Mouse (Mus musculus) liver, postnatal 0 days (tissue): ENCODE data around the gene Mrpl17. TPM values are rescaled to one million over a fixed set of nuclear protein-coding genes. Genes with fewer than 3 reads are reported as not detected.
A peak's percentile ranks its signal among the peaks of the same experiment; 100 is the strongest.

Experiments
- ATAC-seq: fragments of 200-750 bp; cut with Nextera tagmentation; 2 replicates; pipeline ENCODE4 v1.8.0; 2017; ENCODE audit warnings: mild to moderate bottlenecking, moderate library complexity
- DNase-seq: peaks from one replicate; pipeline ENCODE4 v3.0.0-alpha.2; 2016
- H3K27ac ChIP-seq: fragments of 300-500 bp; sonication (generic); 2 replicates; pipeline ENCODE4 v1.5.1; 2014; ENCODE audit warnings: antibody characterized with exemption, moderate library complexity, mild to moderate bottlenecking, low read depth
- H3K27me3 ChIP-seq: fragments of 300-500 bp; sonication (generic); 2 replicates; pipeline ENCODE4 v1.6.1; 2014; ENCODE audit warnings: low read length, control low read depth, mixed read lengths; ENCODE audit not compliant: insufficient read depth
- H3K36me3 ChIP-seq: fragments of 300-500 bp; sonication (generic); replicated peaks from 2 replicates; pipeline ENCODE4 v1.6.1; 2014; ENCODE audit warnings: mild to moderate bottlenecking, control low read depth, low read length, moderate library complexity, mixed read lengths; ENCODE audit not compliant: insufficient read depth
- H3K4me1 ChIP-seq: fragments of 300-500 bp; sonication (generic); 2 replicates; pipeline ENCODE4 v1.6.1; 2014; ENCODE audit warnings: antibody characterized with exemption, mild to moderate bottlenecking, control low read depth; ENCODE audit not compliant: insufficient read depth
- H3K4me2 ChIP-seq: fragments of 300-500 bp; sonication (generic); 2 replicates; pipeline ENCODE4 v1.6.1; 2014; ENCODE audit warnings: low read depth, mild to moderate bottlenecking, low read length, moderate library complexity, mixed read lengths
- H3K4me3 ChIP-seq: fragments of 300-500 bp; sonication (generic); 2 replicates; pipeline ENCODE4 v1.5.1; 2014; ENCODE audit warnings: low read depth, low read length
- H3K9ac ChIP-seq: fragments of 300-500 bp; sonication (generic); replicated peaks from 2 replicates; pipeline ENCODE4 v1.6.1; 2014; ENCODE audit warnings: mild to moderate bottlenecking, moderate library complexity
- H3K9me3 ChIP-seq: fragments of 300-500 bp; sonication (generic); 2 replicates; pipeline ENCODE4 v1.6.1; 2016; ENCODE audit warnings: mild to moderate bottlenecking, control low read depth, low read length, mixed read lengths
- CTCF ChIP-seq: sonication (generic); IDR thresholded peaks from 2 replicates; pipeline ENCODE4 v1.5.1; 2016; ENCODE audit warnings: antibody characterized with exemption, low read depth
- EP300 ChIP-seq: IDR thresholded peaks from 2 replicates; pipeline ENCODE4 v1.6.1; 2016; ENCODE audit warnings: antibody characterized with exemption, low read depth, mild to moderate bottlenecking
- WGBS: fragments of 180-500 bp; shearing (Covaris S2); extraction: QIAGEN DNeasy Blood & Tissue Kit; methylation state at CpG from one replicate; pipeline ENCODE4 v1.1.7; 2014; ENCODE audit not compliant: insufficient replicate concordance; 5-methylcytosine and 5-hydroxymethylcytosine counted together
- polyA plus RNA-seq: library from polyadenylated mRNA; unstranded; fragments of >200 nt; fragmentation: Nextera tagmentation; extraction: Ambion mirVana; gene quantifications from 2 replicates; pipeline ENCODE4 v1.2.1, GENCODE M21; 2015

The Mrpl17 gene
- polyA plus RNA-seq, 1 experiment from 2014 or later: 416 TPM

GRCm38 (mm10) chr7:105777797-105778552, 32.9 kb downstream of the Mrpl17 start:
- H3K4me1 ChIP-seq: peaks cover 15% of the 10 kb centered on the region
- 36% methylated on average over 13 of the region's 13 CpGs for WGBS
- TF ChIP-seq CTCF: no peak
- TF ChIP-seq EP300: no peak
- 0 out of 2 replicates have a peak, but pooled peaks cover 2% of the 10 kb centered on the region for H3K27me3 ChIP-seq
- peak; percentile 58 for ATAC-seq
- no peak for DNase-seq
- H3K9me3 ChIP-seq: no peaks in the 10 kb centered on the region
- no peak overlapping the region for H3K4me3 ChIP-seq
- peak overlapping the region; percentile 32; the same call in 1 of the 2 replicates for H3K4me2 ChIP-seq
- H3K27ac ChIP-seq: peak overlapping the region; percentile 59
- no peaks in the 10 kb centered on the region for H3K36me3 ChIP-seq
- no peak overlapping the region for H3K9ac ChIP-seq

GRCm38 (mm10) chr7:105777316-105777715, 33.6 kb downstream of the Mrpl17 start:
- TF ChIP-seq CTCF (no peak), EP300 (no peak)
- Histone ChIP-seq H3K9ac (no peak overlapping the region), H3K9me3 (no peaks in the 10 kb centered on the region), H3K36me3 (no peaks in the 10 kb centered on the region), H3K4me1 (peaks cover 15% of the 10 kb centered on the region), H3K27ac (no peak overlapping the region), H3K4me3 (no peak overlapping the region), H3K4me2 (no peak overlapping the region), H3K27me3 (no peaks in the 10 kb centered on the region)
- 76% methylated on average over 1 of the region's 1 CpGs for WGBS
- DNase-seq (no peak), ATAC-seq (no peak)

DNA sequence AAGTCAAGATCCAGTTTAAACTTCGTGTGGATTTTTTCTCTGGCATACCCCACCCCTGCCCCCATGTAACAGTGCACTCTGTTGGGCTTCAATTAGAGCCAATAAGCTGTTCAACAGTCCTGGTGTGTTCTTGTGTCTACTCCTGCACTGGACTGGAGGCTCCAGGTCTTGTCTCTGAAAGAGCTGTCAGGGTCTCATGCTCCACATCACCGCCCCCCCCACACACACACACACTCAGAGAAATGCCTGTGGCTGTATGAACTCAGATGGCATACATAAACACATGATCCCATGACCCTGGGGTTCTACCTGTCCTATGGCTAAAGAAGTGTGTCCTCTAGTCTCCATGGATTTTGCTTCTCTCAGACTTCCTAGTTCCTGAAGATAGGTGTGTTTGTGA, 34.9 kb downstream of the Mrpl17 start:
- ATAC-seq: no peak
- Histone ChIP-seq H3K9ac (no peak overlapping the region), H3K4me1 (peaks cover 15% of the 10 kb centered on the region), H3K27me3 (no peaks in the 10 kb centered on the region), H3K4me3 (no peak overlapping the region), H3K9me3 (no peaks in the 10 kb centered on the region), H3K27ac (no peak overlapping the region), H3K36me3 (no peaks in the 10 kb centered on the region), H3K4me2 (no peak overlapping the region)
- no peak for TF ChIP-seq EP300
- TF ChIP-seq CTCF: no peak
- no peak for DNase-seq
- 68% methylated on average over 2 of the region's 2 CpGs for WGBS

- no peak for ATAC-seq
- no peak overlapping the region for H3K9ac ChIP-seq
- WGBS: 53% methylated on average over 8 of the region's 8 CpGs
- H3K27me3 ChIP-seq: no peaks in the 10 kb centered on the region
- H3K4me2 ChIP-seq: no peak overlapping the region
- DNase-seq: no peak
- H3K9me3 ChIP-seq: no peaks in the 10 kb centered on the region
- TF ChIP-seq EP300 (no peak), CTCF (no peak)
- H3K27ac ChIP-seq: no peak overlapping the region
- no peak overlapping the region for H3K4me3 ChIP-seq
- peaks cover 26% of the 10 kb centered on the region for H3K4me1 ChIP-seq
- H3K36me3 ChIP-seq: no peaks in the 10 kb centered on the region
Measured at GRCm38 (mm10) chr7:105774661-105775060, 36.2 kb downstream of the Mrpl17 start.

DNA sequence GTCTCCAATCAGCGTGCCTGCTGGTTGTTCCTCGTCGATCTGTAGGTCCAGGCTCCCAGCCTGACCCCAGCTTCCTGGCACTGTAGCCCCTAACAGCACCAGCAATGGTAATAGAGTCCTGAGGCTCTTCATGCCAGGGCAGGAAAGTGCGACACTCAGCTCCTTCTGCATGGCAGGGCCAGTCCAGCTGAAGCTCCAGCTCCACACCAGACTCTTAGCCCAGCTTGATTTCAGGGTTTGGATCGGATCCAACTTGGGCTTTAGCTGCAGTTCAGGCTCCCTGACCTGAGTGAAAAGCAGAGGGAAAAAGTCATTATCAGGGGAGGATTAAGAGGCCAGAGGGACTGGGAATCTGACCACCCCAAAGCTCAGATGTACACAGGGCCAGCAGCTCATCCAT, 37.9 kb downstream of the Mrpl17 start:
- WGBS: 71% methylated on average over 5 of the region's 5 CpGs
- Histone ChIP-seq H3K4me1 (peaks cover 16% of the 10 kb centered on the region), H3K36me3 (no peaks in the 10 kb centered on the region), H3K9me3 (no peaks in the 10 kb centered on the region), H3K4me2 (no peak overlapping the region), H3K27ac (no peak overlapping the region), H3K9ac (no peak overlapping the region), H3K4me3 (no peak overlapping the region), H3K27me3 (no peaks in the 10 kb centered on the region)
- TF ChIP-seq CTCF (no peak), EP300 (no peak)
- no peak for DNase-seq
- no peak for ATAC-seq

DNA sequence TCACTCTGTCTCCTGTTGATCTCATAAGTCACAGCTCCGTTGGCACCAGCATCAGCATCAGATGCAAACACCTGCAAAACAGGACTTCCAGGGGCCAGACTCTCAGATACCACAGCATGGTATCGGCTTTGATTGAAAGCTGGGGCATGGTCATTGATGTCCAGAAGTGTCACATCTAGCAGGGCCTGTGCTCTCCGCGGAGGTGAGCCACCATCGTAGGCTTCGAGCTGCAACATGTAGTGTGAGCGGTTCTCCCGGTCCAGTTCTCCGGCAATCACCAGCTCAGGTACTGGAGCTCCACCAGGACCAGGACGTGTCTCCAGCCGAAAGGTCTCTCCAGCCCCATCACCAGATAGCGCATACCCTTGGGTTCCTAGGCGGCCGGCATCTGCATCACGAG, 38.6 kb downstream of the Mrpl17 start:
- ATAC-seq (no peak), DNase-seq (no peak)
- Histone ChIP-seq H3K4me2 (no peak overlapping the region), H3K27ac (no peak overlapping the region), H3K9ac (no peak overlapping the region), H3K27me3 (no peaks in the 10 kb centered on the region), H3K36me3 (no peaks in the 10 kb centered on the region), H3K4me3 (no peak overlapping the region), H3K4me1 (peaks cover 11% of the 10 kb centered on the region), H3K9me3 (no peaks in the 10 kb centered on the region)
- 85% methylated on average over 15 of the region's 15 CpGs for WGBS
- TF ChIP-seq CTCF (no peak), EP300 (no peak)
